Mouse (Mus musculus) heart, adult 2 months (tissue): ENCODE results near the gene Pgpep1l. TPM values are rescaled to one million over a fixed set of nuclear protein-coding genes. Genes with fewer than 3 reads are reported as not detected.

Experiments used
- DNase-seq, 2 experiments: peaks; one replicate each; pipeline ENCODE4 v3.0.0; 2021
- H3K27ac ChIP-seq: fragments of 200-600 bp; 2 replicates; pipeline ENCODE4 v1.8.1; 2022
- H3K27me3 ChIP-seq: fragments of 200-500 bp; 2 replicates; pipeline ENCODE4 v1.6.1; 2012; ENCODE audit warnings: mild to moderate bottlenecking, low read length, inconsistent platforms, mixed read lengths; ENCODE audit not compliant: control insufficient read depth, insufficient read depth
- H3K36me3 ChIP-seq: fragments of 200-500 bp; 2 replicates; pipeline ENCODE4 v1.6.1; 2012; ENCODE audit warnings: low read length, inconsistent platforms; ENCODE audit not compliant: control insufficient read depth, insufficient read depth
- H3K4me1 ChIP-seq: fragments of 200-500 bp; 2 replicates; pipeline ENCODE4 v1.6.1; 2011; ENCODE audit warnings: low read length; ENCODE audit not compliant: control insufficient read depth, insufficient read depth
- H3K4me3 ChIP-seq: fragments of 200-600 bp; 2 replicates; pipeline ENCODE4 v1.8.1; 2022
- H3K79me2 ChIP-seq: fragments of 200-500 bp; replicated peaks from 2 replicates; pipeline ENCODE4 v1.6.1; 2012; ENCODE audit warnings: mild to moderate bottlenecking, inconsistent platforms, low read length, moderate library complexity, mixed read lengths; ENCODE audit not compliant: control insufficient read depth, insufficient read depth
- H3K9ac ChIP-seq: fragments of 200-500 bp; 2 replicates; pipeline ENCODE4 v1.6.1; 2012; ENCODE audit warnings: low read depth, mild to moderate bottlenecking, control low read depth, inconsistent platforms, low read length, mixed read lengths
- CTCF ChIP-seq: fragments of 200-600 bp; IDR thresholded peaks from 2 replicates; pipeline ENCODE4 v1.8.1; 2022; ENCODE audit warnings: antibody characterized with exemption, mild to moderate bottlenecking, moderate library complexity
- EP300 ChIP-seq: fragments of 200-500 bp; IDR thresholded peaks from 2 replicates; pipeline ENCODE4 v1.6.1; 2011; ENCODE audit warnings: low read depth, low read length, control low read depth; ENCODE audit not compliant: insufficient read depth
- POLR2A ChIP-seq: fragments of 200-500 bp; IDR thresholded peaks from 2 replicates; pipeline ENCODE4 v1.6.1; 2011; ENCODE audit warnings: mild to moderate bottlenecking, low read depth, low read length, control low read depth; ENCODE audit not compliant: insufficient read depth
- WGBS: fragments of 180-500 bp; shearing (Covaris S2); methylation state at CpG from one replicate; pipeline ENCODE4 v1.1.7; 2018; 5-methylcytosine and 5-hydroxymethylcytosine counted together
- intact Hi-C: fragments of 180-260 bp; cut with DNase I; formaldehyde crosslinking; loops from one replicate; pipeline ENCODE4 v1.15.1; 2025
- long read RNA-seq: library from polyadenylated mRNA; stranded (forward); transcript quantifications from one replicate; pipeline ENCODE4 v2.0.0, GENCODE M21; 2021
- polyA plus RNA-seq: library from polyadenylated mRNA; depleted of rRNA; stranded (reverse); fragments of >200 nt; gene quantifications from 2 replicates; pipeline ENCODE4 v1.2.3, GENCODE M21; 2012; rRNA removed
- total RNA-seq, 2 experiments: library from RNA; stranded (reverse); gene quantifications; 2 replicates each; pipeline ENCODE4 v1.2.3; 2021

Pgpep1l gene
- total RNA-seq = not detected
- polyA plus RNA-seq = 0.12 TPM in 1 of 2 replicates, not detected in the other
- long read RNA-seq, partial matches to known transcripts = 0 of 1 reads
- long read RNA-seq, other reads (novel, unspliced or antisense) = 1 of 1 reads

- peak within 1 kb of the TSS; percentile 52 for H3K4me3 ChIP-seq
- WGBS = 5% methylated on average over 25 of the region's 25 CpGs
- TF ChIP-seq POLR2A (no peak), EP300 (0 out of 2 replicates have a peak, but pooled peaks have one; percentile 12)
- H3K9ac ChIP-seq = no peak within 1 kb of the TSS
- intact Hi-C loops = loop anchor here (5.0 kb wide), 2 partner anchors 37 to 38 kb away; no protein-coding TSS in a partner anchor
- peaks cover 5% of the 10 kb centered on the region for H3K4me1 ChIP-seq
- no peaks in the 10 kb centered on the region for H3K27me3 ChIP-seq
- H3K79me2 ChIP-seq = no peaks in the 10 kb centered on the region
- H3K36me3 ChIP-seq = no peaks in the 10 kb centered on the region
- peak within 1 kb of the TSS; percentile 55 for H3K27ac ChIP-seq
- DNase-seq = peak; percentile 62 to 71
Observed at GRCm38 (mm10) chr7:68264028-68264453, at the start of gene Pgpep1l. Gene Pgpep1l (minus strand): TSS chr7:68264233.

DNA sequence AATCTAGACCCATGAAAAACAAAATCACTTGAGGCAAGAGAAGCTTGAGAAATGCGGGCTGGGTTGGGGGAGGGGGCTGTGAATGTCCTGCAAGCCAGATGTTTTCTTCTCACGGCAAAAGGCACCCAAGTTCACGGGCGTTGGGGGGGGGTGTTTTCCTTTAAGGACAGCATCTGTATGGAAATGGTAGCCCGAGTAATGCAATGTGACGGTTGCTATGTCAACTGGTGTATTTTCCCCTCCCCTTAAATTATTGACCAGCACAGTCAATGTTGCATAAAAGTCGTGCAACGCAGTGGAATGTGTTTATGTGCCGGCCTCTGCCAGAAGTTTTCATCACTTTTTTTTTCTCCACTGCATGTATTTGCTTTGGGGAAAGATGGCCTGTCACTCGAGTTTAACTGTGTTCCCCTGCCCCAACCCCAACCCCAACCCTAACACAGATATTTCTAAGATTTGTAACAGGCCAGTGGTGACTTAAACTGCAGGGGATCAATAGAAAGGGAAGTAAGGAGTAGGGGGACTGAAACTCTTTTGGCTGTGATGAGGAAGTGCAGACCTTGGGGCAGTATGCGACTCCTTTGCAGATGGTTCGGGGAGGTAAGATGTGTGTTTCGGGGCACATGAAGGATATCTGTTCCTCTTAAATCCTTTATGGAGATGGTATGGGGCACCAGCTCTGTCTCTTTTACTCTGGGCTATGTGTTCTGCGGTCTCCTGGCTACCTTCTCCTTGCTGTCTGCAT, 49.2 kb upstream of the Pgpep1l start:
- H3K36me3 ChIP-seq = no peaks in the 10 kb centered on the region
- no peaks in the 10 kb centered on the region for H3K27me3 ChIP-seq
- H3K4me1 ChIP-seq = peaks cover 4% of the 10 kb centered on the region; the same call in 1 of the 2 replicates
- intact Hi-C loops = no loop called here
- no peak for TF ChIP-seq EP300
- no peak for TF ChIP-seq POLR2A
- no peak for TF ChIP-seq CTCF
- no peak overlapping the region for H3K4me3 ChIP-seq
- H3K79me2 ChIP-seq = no peaks in the 10 kb centered on the region
- H3K9ac ChIP-seq = no peak overlapping the region
- no peak overlapping the region for H3K27ac ChIP-seq
- 76% methylated on average over 14 of the region's 14 CpGs for WGBS
- DNase-seq = no peak

GRCm38 (mm10) chr7:68312395-68312794, 48.4 kb upstream of the Pgpep1l start:
- no peaks in the 10 kb centered on the region for H3K27me3 ChIP-seq
- WGBS = 77% methylated on average over 5 of the region's 5 CpGs
- no peak overlapping the region for H3K27ac ChIP-seq
- DNase-seq = no peak
- no peak overlapping the region for H3K9ac ChIP-seq
- intact Hi-C loops = no loop called here
- no peak for TF ChIP-seq POLR2A
- no peak for TF ChIP-seq EP300
- no peak for TF ChIP-seq CTCF
- no peaks in the 10 kb centered on the region for H3K36me3 ChIP-seq
- H3K79me2 ChIP-seq = no peaks in the 10 kb centered on the region
- peaks cover 4% of the 10 kb centered on the region; the same call in 1 of the 2 replicates for H3K4me1 ChIP-seq
- no peak overlapping the region for H3K4me3 ChIP-seq

DNA sequence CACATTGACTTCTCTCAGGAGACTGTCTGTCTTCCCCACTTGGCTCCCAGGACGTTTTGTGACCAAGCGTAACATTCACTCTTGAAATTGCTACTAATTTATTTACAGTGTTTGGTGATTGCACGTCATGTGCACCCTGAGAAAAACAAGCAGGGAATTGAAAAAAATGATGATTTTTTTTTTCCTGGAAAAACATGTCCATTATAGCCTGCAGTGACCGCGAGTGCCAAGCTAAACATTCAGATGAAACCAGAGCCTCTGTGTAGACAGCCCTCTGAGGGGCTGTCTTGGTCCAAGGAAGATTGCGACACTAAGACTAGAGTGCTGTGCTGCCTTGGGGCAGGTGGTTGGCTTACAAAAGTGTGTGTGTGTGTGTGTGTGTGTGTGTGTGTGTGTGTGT, 47.4 kb upstream of the Pgpep1l start:
- H3K36me3 ChIP-seq = no peaks in the 10 kb centered on the region
- no peaks in the 10 kb centered on the region for H3K79me2 ChIP-seq
- H3K27ac ChIP-seq = no peak overlapping the region
- peaks cover 4% of the 10 kb centered on the region; the same call in 1 of the 2 replicates for H3K4me1 ChIP-seq
- 56% methylated on average over 6 of the region's 6 CpGs for WGBS
- H3K9ac ChIP-seq = no peak overlapping the region
- no peaks in the 10 kb centered on the region for H3K27me3 ChIP-seq
- no peak overlapping the region for H3K4me3 ChIP-seq
- no peak for TF ChIP-seq EP300
- no peak for TF ChIP-seq POLR2A
- no peak for TF ChIP-seq CTCF
- intact Hi-C loops = no loop called here
- DNase-seq = peak; percentile 28 to 50

DNA sequence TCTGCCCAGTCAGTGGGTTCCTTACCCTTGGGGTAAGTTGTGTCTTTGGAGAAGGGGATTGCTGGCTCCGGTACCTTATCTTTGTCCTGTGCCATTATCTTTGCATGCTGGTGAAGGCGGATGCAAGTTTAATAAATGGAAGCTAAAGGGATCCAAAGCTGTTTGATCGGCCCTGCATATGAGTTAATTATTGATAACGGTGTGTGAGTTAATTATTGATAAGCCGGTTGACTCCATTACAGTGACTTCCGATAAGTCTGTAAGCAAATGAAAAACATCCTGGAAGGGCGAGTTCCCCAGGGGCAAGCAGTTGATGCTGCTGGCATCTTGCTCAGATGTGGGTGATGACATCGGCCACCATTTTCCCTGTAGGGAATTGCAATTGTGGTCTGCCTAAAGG, 42.7 kb upstream of the Pgpep1l start:
- peaks cover 3% of the 10 kb centered on the region; the same call in 1 of the 2 replicates for H3K4me1 ChIP-seq
- H3K36me3 ChIP-seq = no peaks in the 10 kb centered on the region
- no peaks in the 10 kb centered on the region for H3K27me3 ChIP-seq
- intact Hi-C loops = no loop called here
- no peak for TF ChIP-seq CTCF
- TF ChIP-seq POLR2A = no peak
- no peak for TF ChIP-seq EP300
- H3K9ac ChIP-seq = no peak overlapping the region
- DNase-seq = no peak
- H3K27ac ChIP-seq = no peak overlapping the region
- no peak overlapping the region for H3K4me3 ChIP-seq
- WGBS = 87% methylated on average over 8 of the region's 8 CpGs
- no peaks in the 10 kb centered on the region for H3K79me2 ChIP-seq
